Mouse (Mus musculus): ENCODE results near the gene Eml6.

DNA sequence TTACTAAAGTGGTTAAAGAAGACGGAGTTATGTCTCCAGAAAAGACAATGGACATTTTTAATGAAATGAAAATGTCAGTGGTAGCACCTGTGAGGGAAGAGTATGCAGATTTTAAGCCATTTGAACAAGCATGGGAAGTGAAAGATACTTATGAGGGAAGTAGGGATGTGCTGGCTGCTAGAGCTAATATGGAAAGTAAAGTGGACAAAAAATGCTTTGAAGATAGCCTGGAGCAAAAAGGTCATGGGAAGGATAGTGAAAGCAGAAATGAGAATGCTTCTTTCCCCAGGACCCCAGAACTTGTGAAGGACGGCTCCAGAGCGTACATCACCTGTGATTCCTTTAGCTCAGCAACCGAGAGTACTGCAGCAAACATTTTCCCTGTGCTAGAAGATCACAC lies 319.0 kb downstream of the Eml6 start:
- no peak for TF ChIP-seq POLR2A (IDR thresholded peaks at IDR 0.05; ENCODE audit: insufficient read depth, low read length)
- TF ChIP-seq CTCF (IDR thresholded peaks at IDR 0.05; ENCODE audit: low read depth, low read length), result no peak
- TF ChIP-seq EP300 (IDR thresholded peaks at IDR 0.05; ENCODE audit: insufficient read depth, low read depth, low read length), result no peak

Data from ES-Bruce4 (cell line).